Mouse (Mus musculus): ENCODE results near the gene Dao.

- no peak for TF ChIP-seq CTCF (IDR thresholded peaks at IDR 0.05; ENCODE audit: extremely low read depth, insufficient read length, insufficient replicate concordance, low read depth, low read length)
- TF ChIP-seq POLR2A (IDR thresholded peaks at IDR 0.05; ENCODE audit: low read depth, low read length): no peak
Measured at GRCm38 (mm10) chr5:114003542-114003941, at the start of gene Dao.
